Mouse (Mus musculus): ENCODE measurements around the gene Mbnl2.

Mbnl2 gene

DNA sequence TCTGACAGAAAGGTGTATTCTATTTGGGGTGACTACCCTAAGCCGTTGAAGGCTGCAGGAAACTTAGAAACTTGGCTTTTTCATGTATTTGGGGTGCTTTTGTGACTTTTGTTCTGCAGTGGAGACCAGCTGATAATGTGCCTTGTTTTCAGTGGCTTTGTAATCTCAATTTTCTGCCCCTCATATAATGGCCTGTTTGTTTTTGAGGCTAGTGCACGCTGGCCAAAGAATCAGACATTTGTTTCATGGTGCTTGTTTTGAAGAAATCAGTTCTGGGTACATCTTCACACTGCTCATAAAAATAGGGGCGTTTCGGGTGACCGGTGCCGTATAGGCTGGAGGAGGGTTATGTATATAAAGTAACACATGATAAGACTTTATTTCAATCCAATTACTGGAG lies 22.4 kb downstream of the Mbnl2 start:
- DNase-seq (ENCODE audit: low spot score), result no peak

DNA sequence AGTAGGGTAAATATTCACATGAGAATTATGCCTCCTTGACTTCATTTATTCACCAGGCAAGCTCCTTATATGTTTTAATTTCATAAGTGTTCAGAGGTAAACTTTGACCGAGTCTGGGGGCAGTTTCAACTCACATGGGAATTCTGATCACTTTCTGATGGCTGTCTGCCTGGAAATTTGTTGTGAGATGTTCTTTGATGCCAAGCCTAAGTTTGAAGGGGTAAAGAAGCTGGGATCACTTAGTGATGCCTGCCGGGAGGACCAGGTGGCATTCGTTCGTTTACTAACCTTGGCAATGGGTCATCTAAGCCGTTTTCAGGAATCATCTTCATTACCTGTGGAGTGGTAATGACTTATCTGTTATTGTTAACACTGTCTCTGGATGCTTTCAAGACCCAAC lies 23.0 kb downstream of the Mbnl2 start:
- no peak for DNase-seq (ENCODE audit: low spot score)

DNA sequence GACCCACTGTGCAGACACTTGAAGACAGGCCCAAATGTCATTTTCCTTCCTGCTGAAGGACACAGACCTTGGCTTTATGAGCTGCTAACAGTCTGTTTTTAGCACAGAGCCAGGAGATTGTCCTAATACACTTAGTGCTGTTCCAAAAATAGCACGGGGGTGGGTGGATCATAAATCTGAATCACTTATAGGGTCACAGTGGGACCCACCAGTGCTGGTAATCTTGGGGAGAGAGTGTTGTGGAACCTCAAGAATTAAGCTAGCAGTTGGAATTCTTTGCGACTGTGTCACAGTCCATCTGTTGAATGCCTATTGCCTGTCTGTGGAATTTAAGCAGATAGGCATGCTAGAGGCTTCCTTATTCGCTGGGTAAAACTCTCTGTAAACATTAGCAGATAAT lies 24.2 kb downstream of the Mbnl2 start:
- DNase-seq (ENCODE audit: low spot score), result no peak

DNA sequence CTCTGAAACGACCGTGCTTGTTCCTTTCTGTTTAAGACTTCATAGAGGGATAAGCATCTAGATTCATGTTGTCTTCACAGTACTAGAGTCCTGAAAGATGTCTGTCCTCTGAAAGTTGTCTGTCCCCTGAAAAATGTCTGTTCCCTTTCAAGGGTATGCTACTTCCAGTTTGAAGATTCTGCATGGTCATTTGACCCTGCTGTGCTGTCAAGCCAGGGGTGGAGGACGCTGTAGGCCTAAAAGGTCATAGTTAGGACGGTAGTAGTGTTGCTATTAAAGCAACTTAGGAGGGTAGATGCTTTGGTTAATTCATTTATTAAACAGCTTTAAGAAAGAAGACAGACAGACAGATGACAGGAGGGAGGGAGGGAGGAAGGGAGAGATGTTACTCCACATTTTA lies 24.7 kb downstream of the Mbnl2 start:
- no peak for DNase-seq (ENCODE audit: low spot score)

DNA sequence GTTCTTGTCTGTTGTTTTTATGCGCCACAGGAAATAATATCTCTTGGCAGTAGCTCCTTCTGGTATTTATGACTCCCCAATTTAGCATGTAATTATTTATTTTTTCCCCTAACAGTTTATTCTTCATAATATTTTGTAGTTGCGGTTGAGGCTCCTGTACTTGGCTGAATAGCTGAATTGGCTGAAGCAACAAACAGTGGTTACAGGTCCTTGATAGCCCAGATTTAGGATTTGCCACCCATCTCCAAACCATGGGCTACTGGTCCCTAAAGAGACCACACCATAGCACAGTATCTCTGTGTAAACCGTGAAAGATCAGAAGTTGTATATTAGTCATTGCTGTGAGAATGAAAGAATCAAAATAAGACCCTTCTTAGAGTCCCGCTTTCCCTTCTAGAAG lies 25.3 kb downstream of the Mbnl2 start:
- DNase-seq (ENCODE audit: low spot score), result no peak

DNA sequence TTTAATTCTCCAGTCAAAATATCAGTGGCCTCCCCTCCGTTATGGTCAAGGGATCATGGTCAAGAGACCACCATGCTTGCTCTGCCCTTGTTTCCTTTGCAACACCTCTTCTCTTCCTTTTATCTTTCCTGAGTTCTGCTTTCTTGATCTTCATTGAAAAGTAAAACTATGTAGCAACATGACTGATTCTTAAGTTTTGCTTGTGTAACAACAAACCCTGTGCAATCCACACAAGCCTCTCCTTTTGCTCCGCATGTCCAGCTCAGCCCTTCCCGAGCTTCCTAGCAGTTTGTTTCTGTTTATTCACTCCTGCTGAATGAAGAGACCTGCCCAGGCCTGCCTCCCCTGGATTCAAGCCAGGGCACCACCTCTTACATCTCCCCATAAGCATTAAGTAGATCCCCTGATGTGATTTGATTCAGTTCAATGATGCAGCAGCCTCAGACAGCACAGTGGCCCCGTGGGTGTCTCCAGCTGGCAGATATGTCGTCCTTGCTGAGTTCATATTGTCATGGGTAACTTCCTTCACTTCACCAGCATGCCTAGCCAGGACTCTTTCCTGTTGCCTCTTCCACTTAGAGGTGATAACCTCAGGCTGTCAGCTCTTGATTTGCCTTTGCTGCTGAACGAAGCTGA lies 27.6 kb downstream of the Mbnl2 start:
- DNase-seq (ENCODE audit: low spot score), result no peak

DNA sequence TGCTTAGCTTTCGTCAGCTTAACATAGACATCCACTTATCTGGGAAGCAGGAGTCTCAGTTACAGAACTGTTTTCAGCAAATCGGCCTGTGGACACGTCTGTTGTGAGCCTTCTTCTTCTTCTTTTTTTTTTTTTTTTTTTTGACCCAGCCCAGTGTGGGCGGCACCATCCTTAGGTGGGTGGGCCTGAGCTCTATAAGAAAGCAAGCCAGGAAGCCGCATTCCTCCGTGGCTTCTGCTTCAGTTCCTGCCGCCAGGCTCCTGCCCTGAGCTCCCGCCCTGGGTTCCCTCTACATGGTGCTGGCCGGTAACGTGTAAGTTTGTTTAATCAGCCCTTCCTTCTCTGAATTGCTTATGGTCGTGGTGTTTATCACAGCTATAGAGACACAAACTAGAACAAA lies 30.8 kb downstream of the Mbnl2 start:
- no peak for DNase-seq (ENCODE audit: low spot score)

DNA sequence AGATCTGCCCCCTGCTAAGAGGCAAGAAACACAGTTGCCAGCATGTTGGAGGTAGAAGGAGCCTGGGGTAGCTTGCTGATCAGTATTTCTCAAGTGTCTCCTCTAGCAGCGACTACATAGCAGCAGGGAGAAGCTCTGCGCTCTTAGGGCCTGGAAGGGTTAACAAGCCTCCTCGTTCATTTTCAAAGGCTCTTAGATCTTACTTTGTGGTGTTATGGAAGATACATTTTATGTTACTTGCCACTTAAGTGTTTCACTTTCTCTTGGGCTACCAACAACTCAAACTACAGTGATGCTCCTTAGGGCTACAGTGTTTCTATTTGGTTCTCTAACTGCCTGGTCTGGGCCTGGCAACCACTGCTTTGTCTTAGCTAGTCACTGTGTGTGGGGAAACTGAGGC lies 31.9 kb downstream of the Mbnl2 start:
- no peak for DNase-seq (ENCODE audit: low spot score)

DNA sequence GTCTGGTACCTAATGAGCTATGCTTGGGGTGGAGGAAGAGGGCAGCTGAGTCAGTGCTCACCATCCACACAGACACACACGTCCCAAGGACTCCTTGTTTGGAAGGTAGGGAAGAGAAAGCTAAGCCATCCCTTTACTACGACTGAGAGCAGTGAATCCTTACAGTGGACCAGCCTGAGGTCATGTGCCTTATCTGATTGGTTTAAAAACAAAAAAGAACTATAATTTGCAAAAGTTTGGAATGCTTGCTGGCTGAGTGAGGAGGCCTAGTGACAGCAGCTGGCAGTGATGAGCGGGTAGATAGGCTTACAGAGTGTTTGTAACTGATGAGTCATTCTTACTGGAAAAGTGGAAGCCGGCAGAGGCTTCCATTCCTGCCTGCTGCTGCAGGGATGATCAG lies 32.5 kb downstream of the Mbnl2 start:
- DNase-seq (ENCODE audit: low spot score), result no peak

DNA sequence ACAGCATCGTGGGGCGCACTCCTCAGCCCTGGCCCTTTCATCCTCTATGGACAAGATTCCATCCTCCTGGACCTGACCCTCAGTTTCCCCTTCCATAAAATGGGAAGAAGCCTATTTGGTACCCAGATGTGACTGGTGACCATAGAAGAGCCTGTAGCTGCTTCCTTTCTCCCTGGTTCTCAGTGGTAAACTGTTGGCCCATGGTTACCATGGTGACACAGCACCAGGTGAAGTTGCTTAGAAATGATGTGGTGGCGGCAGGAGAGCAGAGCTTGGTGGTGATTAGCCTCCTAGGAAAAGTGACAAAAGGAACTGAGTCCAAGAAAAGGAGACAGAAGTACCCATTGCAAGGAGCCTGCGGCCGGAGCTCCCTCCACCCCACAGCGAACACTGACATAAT lies 34.2 kb downstream of the Mbnl2 start:
- DNase-seq (ENCODE audit: low spot score), result no peak

DNA sequence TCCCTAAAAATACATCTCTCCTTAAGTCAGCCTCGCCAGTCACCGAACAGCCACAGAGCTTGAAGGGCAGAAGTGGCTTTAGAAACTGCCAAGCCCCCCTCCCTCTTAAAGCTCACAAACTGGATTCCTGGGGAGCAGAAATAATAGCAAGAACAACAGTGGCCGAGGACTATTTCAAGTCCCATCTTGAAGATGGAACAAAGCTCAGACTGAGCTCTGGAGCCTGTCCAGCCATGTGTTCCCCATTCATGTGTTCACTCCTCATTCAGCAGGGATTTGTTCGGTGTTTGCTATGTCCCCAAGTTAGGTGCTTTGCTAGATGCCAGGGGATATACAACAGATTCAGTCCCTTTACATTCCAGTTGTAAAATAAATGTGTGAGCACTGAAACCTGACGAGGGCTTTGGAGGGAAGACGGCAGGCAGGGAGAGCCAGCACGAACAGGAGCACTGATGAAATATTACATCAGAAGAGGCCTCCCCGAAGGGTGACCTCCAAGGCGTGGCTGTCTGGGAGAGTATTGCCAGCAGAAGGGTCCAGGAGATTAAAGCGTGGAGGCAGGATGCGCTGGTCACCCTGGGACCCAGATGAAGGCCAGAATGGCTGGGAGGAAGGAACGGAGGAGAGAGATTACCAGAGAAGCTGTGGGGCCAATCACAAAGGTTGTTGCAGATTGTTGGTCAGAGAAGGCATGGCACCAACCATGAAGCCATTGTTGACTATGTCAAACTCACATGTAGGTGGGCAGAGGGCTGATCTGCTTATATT lies 36.0 kb downstream of the Mbnl2 start:
- no peak for DNase-seq (ENCODE audit: low spot score)

DNA sequence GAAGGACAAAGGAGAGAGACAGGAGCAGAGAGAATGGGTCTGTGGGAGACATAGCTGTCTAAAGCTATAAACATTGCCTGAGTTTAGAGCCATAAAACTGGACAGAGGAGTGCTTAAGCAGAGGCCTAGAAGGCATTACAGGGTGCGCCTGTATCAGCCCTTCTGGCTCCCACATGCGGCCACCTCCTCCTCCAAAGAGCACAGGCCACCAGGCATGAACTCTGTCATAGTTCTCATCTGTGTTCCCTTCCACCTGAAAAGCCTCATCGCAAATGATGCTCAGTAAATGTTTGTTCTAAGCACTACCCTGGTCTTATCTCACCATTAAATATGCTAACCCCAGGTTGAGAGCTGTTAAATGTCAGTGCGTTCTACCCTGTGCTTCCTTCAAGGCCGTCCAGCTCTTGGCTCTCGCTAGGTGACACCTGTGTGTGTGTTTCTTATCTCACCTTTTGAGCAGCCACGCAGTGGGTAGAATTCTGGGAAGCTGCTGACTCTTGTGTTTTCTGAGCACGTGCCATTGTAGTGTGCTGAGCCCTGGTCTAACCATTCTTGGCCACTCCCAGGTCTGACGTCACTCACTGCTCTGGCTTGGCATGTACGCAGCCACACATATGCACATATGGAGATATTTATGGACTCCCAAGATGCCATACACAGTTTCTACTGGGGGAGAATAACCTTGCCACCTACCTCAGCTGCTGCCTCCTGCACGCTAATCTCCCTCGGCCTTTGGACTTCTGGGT lies 37.4 kb downstream of the Mbnl2 start:
- DNase-seq (ENCODE audit: low spot score), result no peak

DNA sequence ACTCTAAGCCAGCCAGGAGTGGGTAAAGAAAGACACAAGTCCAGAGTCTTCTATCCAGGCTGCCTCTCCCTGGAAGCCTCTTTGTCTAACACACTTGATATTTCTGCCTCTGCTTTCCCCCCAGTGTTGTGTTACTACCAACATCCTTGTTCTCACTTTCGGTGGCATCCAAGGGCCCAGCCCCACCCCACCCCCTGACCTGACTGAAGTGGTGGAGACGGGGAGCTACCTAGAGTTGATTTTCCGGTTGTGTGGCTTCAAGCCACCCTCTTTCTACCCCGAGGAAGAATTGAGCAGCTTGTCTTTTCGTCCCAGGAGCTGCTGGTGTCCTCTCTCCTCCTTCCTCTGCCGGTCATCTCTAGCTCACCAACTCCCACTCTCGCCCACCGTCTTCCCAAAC lies 38.0 kb downstream of the Mbnl2 start:
- DNase-seq (ENCODE audit: low spot score), result no peak

DNA sequence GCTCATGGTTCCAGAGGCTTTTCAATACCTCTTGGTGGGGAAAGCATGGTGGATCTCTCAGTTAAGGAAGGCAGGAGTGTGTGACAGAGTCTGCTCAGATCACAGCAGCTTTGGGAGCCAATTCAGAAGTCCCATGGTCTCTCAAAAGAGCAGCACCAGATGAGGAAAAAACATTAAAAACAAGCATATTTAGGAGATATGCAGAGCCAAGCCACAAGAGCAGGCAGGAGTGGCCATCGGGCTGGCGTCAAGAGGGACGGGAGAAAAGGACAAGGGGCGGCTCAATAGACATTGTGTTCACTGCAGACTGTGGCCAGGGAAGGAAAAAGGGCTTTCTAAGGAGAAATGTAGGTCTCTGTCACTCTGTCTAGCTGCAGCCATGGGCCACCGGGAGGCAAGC lies 40.3 kb downstream of the Mbnl2 start:
- DNase-seq (ENCODE audit: low spot score), result no peak

DNA sequence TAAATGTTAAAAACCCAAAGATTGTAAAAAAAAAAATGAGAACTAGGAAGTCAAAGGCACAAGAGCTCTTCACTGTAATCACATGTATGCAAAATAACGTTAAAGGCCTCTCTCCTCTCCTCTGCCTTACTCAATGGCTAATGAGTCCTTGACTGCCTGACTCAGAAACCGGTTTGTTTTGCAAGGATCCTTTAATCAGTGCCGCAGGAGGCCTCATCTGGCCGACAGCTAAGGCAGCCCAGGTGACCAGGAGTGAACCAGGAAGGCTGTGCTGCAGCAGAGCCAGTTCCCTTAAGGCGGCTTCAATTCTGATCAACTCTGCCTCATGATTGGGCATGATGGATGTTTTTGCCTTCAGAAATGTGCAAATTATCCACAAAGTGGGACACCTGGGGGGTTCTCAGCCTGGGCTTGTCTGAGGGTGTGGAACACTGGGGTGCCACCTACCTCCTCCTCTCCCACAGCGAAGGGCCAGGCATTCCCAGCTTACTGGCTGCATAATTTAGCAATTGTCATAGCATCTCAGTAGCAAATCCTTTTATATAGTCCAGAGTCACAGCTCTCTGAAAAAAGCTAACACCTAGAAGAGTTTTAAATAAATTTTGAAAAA lies 43.0 kb downstream of the Mbnl2 start:
- no peak for DNase-seq (ENCODE audit: low spot score)

DNA sequence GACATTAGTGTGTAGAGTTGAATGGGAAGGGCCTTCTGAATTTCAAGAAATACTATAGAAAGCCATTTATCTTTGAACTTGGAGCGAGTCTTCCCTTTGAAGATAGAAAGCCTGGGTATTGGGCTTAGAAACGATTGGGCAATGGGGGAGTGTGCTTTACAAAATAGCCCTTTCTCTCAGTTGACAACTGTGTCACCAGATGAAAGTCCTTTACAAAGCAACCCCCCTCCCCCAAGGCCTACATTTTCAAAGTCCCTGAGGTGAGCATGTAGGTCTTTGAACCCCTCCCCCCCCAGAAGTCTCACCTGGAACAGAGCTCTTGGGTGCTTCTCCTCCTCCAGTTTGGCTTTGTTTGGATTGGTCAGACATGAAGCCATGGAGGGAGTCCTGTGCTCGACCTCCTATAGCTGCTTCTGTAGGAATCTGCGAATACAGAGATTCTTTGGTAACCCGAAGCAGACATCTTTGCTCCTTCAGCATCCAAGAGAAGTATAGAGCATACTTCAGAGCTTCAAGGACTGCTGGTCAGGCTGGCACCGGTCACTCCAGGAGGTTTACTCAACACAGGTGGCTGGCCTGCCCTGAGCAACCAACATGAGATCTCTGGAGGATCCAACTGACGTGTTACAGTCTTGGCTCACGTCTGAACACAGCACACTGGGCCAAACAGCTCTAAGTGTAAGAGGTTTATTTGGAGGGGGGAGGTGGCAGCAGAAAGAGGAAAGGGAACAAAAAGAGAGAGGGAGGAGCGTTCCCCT lies 43.7 kb downstream of the Mbnl2 start:
- DNase-seq (ENCODE audit: low spot score), result no peak

DNA sequence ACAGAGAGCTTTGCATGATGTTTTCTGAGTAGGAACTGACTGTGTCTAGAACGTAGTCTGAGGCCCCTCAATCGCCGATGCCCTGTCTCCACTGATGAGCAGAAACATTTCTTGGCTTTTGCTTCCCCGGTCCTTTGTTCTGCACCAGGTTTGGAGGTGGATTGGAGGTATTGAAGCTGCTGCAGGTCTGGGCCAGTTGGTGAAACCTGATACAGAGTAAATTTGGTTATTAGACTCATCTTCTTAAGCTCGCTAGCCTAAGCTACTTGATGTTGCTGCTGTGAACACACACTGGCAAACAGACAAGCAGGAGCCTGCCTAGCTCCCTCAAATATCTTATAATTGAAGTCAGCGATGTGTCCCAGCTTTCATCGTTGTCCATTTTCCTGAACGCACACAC lies 46.6 kb downstream of the Mbnl2 start:
- no peak for DNase-seq (ENCODE audit: low spot score)

DNA sequence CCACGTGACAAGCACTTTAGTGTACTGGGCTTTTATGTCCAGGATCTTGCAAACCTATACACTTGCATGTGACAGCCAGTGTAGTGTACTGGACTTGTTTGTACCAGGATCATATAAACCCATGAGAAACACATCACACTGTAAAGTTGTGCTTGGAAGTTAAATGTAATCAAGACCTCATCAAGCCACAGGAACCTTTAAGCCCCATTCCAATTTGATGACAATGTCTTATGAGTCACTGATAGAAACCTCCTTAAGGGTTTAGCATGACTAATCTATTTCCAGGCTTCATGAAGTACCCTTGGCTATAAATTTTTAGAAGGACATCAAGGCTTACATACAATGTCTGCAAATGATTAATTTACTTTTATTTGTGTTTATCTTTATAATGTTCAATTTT lies 47.6 kb downstream of the Mbnl2 start:
- DNase-seq (ENCODE audit: low spot score), result no peak

DNA sequence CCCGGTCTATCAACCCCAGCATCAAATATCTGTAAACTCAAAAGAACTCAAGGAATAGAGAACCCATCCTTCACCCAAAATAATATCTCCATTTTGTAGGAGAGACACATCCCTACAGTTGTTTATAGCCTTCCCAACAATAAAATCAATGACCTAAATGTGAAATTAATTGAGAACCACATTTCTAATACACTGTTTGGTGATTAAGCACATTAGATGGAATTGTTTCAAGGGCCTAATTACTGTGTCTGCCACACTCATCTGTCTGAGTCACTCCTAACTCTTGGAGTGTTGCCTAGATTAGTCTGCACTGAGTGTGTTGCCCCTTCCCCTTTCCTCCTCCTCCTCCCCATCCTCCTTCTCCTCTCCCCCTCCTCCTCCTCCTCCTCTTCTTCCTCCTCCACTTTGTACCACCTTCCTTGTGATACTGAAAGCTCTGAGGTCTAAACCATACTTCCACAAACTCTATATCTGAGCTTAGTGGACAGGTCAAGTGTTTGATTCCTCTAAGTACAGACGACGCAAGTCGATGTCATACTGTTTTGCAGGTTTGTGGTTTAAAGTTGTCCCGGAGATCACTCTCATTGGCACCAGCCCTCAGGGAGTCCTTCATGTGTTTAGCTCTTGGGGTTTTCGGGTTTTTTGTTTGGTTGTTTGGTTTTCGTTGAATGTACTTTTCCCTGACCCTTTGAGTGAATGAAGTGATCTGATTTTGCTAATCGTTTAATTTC lies 48.8 kb downstream of the Mbnl2 start:
- DNase-seq (ENCODE audit: low spot score), result no peak

DNA sequence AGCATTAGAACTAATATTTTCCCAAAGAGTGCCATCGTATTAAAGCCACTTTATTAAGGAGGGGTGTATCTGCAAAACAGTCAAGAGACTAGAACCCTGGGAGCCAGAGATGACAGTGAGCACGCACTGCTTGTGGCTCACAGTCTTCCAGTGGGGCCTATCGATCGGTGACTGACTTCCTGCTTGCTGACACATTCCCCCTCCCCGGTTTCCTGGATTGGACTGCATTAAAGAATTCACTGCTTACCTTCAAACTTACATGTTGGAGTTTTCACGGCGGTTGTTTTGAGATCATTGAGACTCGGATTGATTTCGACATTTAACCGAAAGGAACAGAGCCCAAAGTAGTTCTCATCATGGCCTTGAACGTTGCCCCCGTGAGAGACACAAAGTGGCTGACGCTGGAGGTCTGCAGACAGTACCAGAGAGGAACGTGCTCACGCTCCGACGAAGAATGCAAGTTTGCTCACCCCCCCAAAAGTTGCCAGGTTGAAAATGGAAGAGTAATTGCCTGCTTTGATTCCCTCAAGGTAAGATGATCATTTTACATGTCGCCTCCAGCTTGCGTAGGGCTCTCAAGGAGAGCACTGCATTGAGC lies 49.5 kb downstream of the Mbnl2 start:
- no peak for DNase-seq (ENCODE audit: low spot score)

DNA sequence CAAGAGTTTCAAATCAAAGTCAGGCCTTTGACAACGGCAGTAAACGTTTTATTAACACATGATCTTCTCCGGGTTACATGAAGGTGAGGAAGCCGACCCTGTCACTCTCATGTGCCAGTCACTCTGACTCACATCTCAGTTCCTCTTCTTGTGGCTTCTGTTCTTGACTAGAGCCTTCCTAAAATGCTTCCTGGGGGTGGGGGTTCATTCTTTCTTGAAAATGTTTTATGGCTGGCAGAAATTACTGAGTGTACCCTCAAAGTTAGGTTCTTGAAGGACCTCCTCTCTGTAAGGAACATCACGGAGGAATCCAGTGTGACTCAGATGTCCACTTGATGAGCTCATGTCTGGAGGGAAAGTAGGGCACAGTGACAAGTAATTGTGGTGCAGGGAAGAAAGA lies 50.2 kb downstream of the Mbnl2 start:
- no peak for DNase-seq (ENCODE audit: low spot score)

Measured in spleen, adult 12 weeks (tissue).